Mouse (Mus musculus) hindbrain, embryonic 16.5 days (tissue): ENCODE measurements around the gene Dpp8. TPM values are rescaled to one million over a fixed set of nuclear protein-coding genes. Genes with fewer than 3 reads are reported as not detected.
"Not testable (repeated sequence)": the region's sequence is repeated elsewhere in the genome, so short reads cannot be mapped to it uniquely, and the experiment has no call there.

Experiments
- ATAC-seq: fragments of 200-750 bp; cut with Nextera tagmentation; 2 replicates; pipeline ENCODE4 v1.8.0; 2017; ENCODE audit warnings: moderate TSS enrichment, moderate library complexity
- H3K27ac ChIP-seq: fragments of 300-500 bp; sonication (generic); 2 replicates; pipeline ENCODE4 v1.5.1; 2014; ENCODE audit warnings: low read depth, mild to moderate bottlenecking, control low read depth, low read length, moderate library complexity
- H3K27me3 ChIP-seq: fragments of 300-500 bp; sonication (generic); replicated peaks from 2 replicates; pipeline ENCODE4 v1.6.1; 2014; ENCODE audit warnings: low read length; ENCODE audit not compliant: control insufficient read depth, insufficient read depth
- H3K36me3 ChIP-seq: fragments of 300-500 bp; sonication (generic); 2 replicates; pipeline ENCODE4 v1.6.1; 2014; ENCODE audit warnings: mild to moderate bottlenecking, low read length, moderate library complexity, mixed read lengths; ENCODE audit not compliant: control insufficient read depth, insufficient read depth
- H3K4me1 ChIP-seq: fragments of 300-500 bp; sonication (generic); 2 replicates; pipeline ENCODE4 v1.6.1; 2014; ENCODE audit warnings: low read depth, low read length; ENCODE audit not compliant: control insufficient read depth, insufficient read depth
- H3K4me2 ChIP-seq: fragments of 300-500 bp; sonication (generic); 2 replicates; pipeline ENCODE4 v1.6.1; 2014; ENCODE audit warnings: mild to moderate bottlenecking, low read length, control low read depth, moderate library complexity
- H3K4me3 ChIP-seq: fragments of 300-500 bp; sonication (generic); 2 replicates; pipeline ENCODE4 v1.5.1; 2014; ENCODE audit warnings: mild to moderate bottlenecking, low read length, control low read depth, moderate library complexity
- H3K9ac ChIP-seq: fragments of 300-500 bp; sonication (generic); 2 replicates; pipeline ENCODE4 v1.6.1; 2014; ENCODE audit warnings: low read depth, mild to moderate bottlenecking, control low read depth, low read length, moderate library complexity
- H3K9me3 ChIP-seq: fragments of 300-500 bp; sonication (generic); 2 replicates; pipeline ENCODE4 v1.6.1; 2014; ENCODE audit warnings: mild to moderate bottlenecking, low read length, moderate library complexity; ENCODE audit not compliant: control insufficient read depth
- WGBS: fragments of 180-500 bp; shearing (Covaris S2); extraction: QIAGEN DNeasy Blood & Tissue Kit; methylation state at CpG from one replicate; pipeline ENCODE4 v1.1.7; 2014; 5-methylcytosine and 5-hydroxymethylcytosine counted together
- polyA plus RNA-seq: library from polyadenylated mRNA; unstranded; fragments of >200 nt; fragmentation: Nextera tagmentation; extraction: Ambion mirVana; gene quantifications from 2 replicates; pipeline ENCODE4 v1.2.1, GENCODE M21; 2015

Dpp8 gene
- polyA plus RNA-seq, 1 experiment from 2014 or later: 33.1 TPM

DNA sequence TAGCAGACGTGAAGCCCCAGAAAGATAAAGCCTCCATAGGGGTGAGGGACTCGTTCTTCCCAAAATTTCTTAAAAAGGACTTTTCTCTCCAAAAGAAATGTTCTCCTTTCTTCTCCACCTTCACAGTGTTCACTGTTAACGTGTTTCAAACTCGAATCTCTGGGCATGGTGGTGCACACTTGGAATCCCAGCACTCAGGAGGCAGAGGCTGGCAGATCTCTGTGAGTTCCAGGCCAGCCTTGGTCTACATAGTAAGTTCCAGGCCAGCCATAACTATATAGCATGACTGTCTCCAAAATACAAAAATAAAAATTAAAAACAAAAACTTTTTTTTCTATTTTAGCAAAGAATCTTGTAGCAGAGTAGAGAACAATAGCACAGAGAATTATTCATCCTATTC, 12.1 kb upstream of the Dpp8 start:
- H3K36me3 ChIP-seq: no peaks in the 10 kb centered on the region
- H3K9me3 ChIP-seq: no peaks in the 10 kb centered on the region
- no peak for ATAC-seq
- peak overlapping the region; percentile 99 for H3K4me3 ChIP-seq
- H3K4me2 ChIP-seq: peak overlapping the region; percentile 70
- no peaks in the 10 kb centered on the region for H3K27me3 ChIP-seq
- no peak overlapping the region for H3K27ac ChIP-seq
- 73% methylated on average over 4 of the region's 4 CpGs for WGBS
- H3K4me1 ChIP-seq: peaks cover 45% of the 10 kb centered on the region
- H3K9ac ChIP-seq: no peak overlapping the region

DNA sequence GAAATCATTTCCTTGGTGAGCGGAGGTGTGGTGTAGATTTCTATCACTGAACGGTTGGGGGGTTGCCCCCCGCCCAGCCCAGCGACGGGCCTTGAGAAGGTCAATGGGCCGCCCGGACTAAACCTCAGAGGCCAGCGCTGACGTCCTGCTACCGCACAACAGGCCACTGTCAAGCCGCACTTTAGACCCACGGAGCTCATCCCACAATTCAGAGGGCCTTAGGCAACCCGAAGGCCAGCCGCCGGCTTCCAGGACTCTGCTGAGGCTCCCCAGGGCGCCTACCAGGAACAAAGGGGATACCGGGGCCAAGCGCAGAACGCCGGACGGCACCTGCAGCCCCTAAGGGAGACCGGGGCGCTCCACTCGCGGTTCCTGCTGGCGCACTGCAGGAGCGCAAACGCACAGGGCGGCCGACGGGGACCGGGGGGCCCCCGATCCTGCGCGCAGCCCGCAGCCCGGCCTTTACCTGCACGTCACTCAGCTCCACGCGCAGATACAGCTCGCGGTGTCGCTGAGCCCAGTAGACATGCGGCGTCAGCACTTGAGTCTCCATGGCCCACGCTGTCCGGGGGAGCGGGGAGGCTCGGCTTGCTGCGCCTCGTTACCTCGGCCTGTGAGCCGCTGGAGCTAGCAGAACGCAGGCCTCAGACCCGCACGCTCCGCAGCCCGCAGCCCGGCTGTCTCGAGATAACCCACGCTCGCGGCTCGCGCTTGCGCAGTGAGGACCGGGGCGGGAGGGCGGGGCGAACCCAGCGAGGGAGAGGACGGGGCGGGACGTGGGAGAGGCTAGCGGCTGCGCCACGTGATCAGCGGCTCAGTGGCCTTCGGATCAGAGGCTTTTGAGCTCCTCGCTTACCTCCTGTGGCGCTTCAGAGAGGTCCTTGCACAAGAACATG, 11.0 kb upstream of the Dpp8 start, which contains the start of gene Hacd3:
TSS of gene Hacd3 (minus strand) at position 703 of the 896 bp plus-strand sequence.
- WGBS: 0% methylated on average over 58 of the region's 81 CpGs
- peaks cover 42% of the 10 kb centered on the region for H3K4me1 ChIP-seq
- peak within 1 kb of the TSS; percentile 99 for H3K9ac ChIP-seq
- H3K4me2 ChIP-seq: peak within 1 kb of the TSS; percentile 70
- H3K36me3 ChIP-seq: no peaks in the 10 kb centered on the region
- H3K27me3 ChIP-seq: no peaks in the 10 kb centered on the region
- peak; percentile 96 for ATAC-seq
- no peaks in the 10 kb centered on the region for H3K9me3 ChIP-seq
- peak within 1 kb of the TSS; percentile 99 for H3K4me3 ChIP-seq
- peak within 1 kb of the TSS; percentile 95 for H3K27ac ChIP-seq

DNA sequence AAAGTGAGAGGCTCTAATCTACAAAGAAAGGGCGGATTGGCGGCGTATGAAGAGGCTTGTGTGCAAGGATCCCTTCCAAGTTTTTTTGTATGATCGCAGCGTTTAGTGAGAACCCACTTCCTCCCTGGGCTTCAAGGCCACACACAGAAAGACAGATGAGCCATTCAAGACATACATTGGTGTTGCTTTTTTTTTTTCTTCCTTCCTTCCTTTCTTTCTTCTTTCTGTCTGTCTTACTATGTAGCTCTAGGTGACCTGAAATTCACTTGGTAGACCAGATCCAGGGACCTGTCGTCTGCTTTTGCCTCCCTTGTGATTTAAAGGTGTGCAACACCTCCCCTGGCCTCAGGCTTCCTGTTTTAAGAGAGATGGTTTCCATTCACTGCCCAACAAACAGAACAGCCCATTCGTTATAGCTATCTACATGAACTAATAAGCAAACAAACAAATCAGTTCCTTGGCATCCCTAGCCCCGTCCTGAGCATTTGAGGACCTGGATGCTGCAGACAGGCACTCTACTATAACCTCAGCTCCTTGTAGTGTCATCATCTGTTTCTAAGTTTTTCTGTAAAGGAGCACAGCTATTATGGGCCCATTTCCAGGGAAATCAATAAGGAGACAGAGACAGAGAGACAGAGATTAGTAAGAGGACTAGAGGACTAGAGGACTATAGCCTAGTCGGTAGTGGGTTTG, 10.2 kb upstream of the Dpp8 start:
- peak overlapping the region; percentile 70 for H3K4me2 ChIP-seq
- no peaks in the 10 kb centered on the region for H3K9me3 ChIP-seq
- H3K9ac ChIP-seq: peak overlapping the region; percentile 99
- peak overlapping the region; percentile 95 for H3K27ac ChIP-seq
- no peaks in the 10 kb centered on the region for H3K36me3 ChIP-seq
- 23% methylated on average over 9 of the region's 9 CpGs for WGBS
- H3K27me3 ChIP-seq: no peaks in the 10 kb centered on the region
- ATAC-seq: no peak
- peaks cover 36% of the 10 kb centered on the region for H3K4me1 ChIP-seq
- peak overlapping the region; percentile 99 for H3K4me3 ChIP-seq

DNA sequence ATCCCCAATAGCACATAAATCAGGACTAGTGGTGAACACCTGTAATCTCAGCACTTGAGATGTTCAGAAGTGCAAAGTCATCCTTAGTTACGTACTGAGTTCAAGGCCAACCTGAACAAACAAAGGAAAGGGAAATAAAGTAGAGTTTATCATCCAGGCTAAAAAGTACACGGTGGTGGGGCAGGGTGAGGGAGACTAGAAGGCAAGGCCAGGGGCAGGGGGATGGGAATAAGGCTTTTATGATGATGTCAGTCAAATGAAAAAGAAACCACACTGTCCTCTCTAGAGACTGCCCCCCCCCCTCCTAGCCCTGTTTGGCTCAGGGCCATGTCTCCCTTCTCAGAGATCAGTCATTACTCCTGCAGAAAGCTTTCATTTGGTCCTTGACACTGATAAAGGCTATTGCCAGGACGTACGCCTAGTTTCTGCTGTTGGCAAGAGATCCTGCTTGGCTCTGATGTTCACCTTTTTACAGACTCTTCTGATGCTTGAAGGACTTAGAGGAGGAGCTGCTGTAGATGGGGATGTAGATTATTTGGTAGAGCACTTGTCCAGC, 9.6 kb upstream of the Dpp8 start:
- no peak overlapping the region for H3K9ac ChIP-seq
- no peak overlapping the region for H3K4me2 ChIP-seq
- peaks cover 32% of the 10 kb centered on the region for H3K4me1 ChIP-seq
- H3K27me3 ChIP-seq: no peaks in the 10 kb centered on the region
- H3K4me3 ChIP-seq: no peak overlapping the region
- H3K9me3 ChIP-seq: no peaks in the 10 kb centered on the region
- ATAC-seq: no peak
- H3K27ac ChIP-seq: no peak overlapping the region
- H3K36me3 ChIP-seq: no peaks in the 10 kb centered on the region
- 61% methylated on average over 4 of the region's 4 CpGs for WGBS

- no peak for ATAC-seq
- WGBS: 96% methylated on average over 3 of the region's 3 CpGs
- no peaks in the 10 kb centered on the region for H3K27me3 ChIP-seq
- no peak overlapping the region for H3K9ac ChIP-seq
- H3K4me1 ChIP-seq: peaks cover 26% of the 10 kb centered on the region
- no peaks in the 10 kb centered on the region for H3K9me3 ChIP-seq
- H3K4me2 ChIP-seq: no peak overlapping the region
- H3K36me3 ChIP-seq: no peaks in the 10 kb centered on the region
- no peak overlapping the region for H3K27ac ChIP-seq
- H3K4me3 ChIP-seq: no peak overlapping the region
Measured at GRCm38 (mm10) chr9:65023447-65023846, 8.8 kb upstream of the Dpp8 start.

GRCm38 (mm10) chr9:65027241-65027640, 5.0 kb upstream of the Dpp8 start:
- no peak for ATAC-seq
- Histone ChIP-seq H3K4me1 (peaks cover 6% of the 10 kb centered on the region), H3K27me3 (no peaks in the 10 kb centered on the region), H3K9ac (no peak overlapping the region), H3K4me3 (no peak overlapping the region), H3K27ac (no peak overlapping the region), H3K9me3 (no peaks in the 10 kb centered on the region), H3K36me3 (no peaks in the 10 kb centered on the region), H3K4me2 (no peak overlapping the region)
- 73% methylated on average over 7 of the region's 7 CpGs for WGBS

- H3K4me1 ChIP-seq: peaks cover 7% of the 10 kb centered on the region
- ATAC-seq: no peak
- H3K4me2 ChIP-seq: no peak overlapping the region
- WGBS: 90% methylated on average over 5 of the region's 5 CpGs
- H3K27ac ChIP-seq: no peak overlapping the region
- H3K27me3 ChIP-seq: no peaks in the 10 kb centered on the region
- no peaks in the 10 kb centered on the region for H3K9me3 ChIP-seq
- no peaks in the 10 kb centered on the region for H3K36me3 ChIP-seq
- H3K4me3 ChIP-seq: no peak overlapping the region
- H3K9ac ChIP-seq: no peak overlapping the region
Measured at GRCm38 (mm10) chr9:65028313-65028712, 3.9 kb upstream of the Dpp8 start.

DNA sequence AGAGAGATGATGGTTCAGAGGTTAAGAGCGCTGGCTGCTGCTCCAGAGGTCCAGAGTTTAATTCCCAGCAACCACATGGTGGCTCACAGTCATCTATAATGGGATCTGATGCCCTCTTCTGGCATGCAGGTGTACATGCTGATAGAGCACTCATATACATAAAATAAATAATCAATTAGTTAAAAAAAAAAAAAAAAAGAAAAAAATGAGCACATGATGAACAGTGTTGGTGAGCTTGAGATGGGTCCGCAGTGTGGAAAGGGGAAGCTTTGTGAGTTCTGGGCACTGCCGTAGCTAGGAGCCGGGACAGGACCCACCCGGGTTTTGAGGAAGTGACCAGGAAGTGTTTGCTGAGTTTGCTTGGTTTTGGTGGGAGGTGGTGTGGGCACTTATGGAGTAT, 859 bp upstream of the Dpp8 start:
- H3K4me1 ChIP-seq: peaks cover 14% of the 10 kb centered on the region

DNA sequence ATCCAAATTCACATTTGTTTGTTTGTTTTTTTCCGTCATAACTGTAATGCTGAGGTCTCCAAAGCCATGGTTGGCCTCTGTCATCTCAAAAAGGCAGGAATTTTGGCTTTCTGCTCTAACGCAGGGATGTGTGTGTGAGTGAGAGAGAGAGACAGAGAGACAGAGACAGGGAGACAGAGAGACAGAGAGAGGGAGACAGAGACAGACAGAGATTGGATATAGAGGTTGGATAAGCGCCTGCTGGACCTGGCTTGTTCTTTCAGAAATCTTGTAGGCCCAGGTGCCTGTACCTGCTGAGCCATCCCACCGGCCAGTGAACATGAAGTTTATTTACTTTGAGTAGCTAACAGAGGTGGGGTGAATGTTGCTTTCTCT, 333 bp upstream of the Dpp8 start:
- Histone ChIP-seq H3K4me3 (peak overlapping the region; percentile 89), H3K27me3 (no peaks in the 10 kb centered on the region), H3K9ac (no peak overlapping the region), H3K4me2 (peak overlapping the region; percentile 5; the same call in 1 of the 2 replicates), H3K9me3 (no peaks in the 10 kb centered on the region), H3K4me1 (peaks cover 14% of the 10 kb centered on the region), H3K27ac (no peak overlapping the region), H3K36me3 (peaks cover 1% of the 10 kb centered on the region; the same call in 1 of the 2 replicates)
- ATAC-seq: no peak
- WGBS: 32% methylated on average over 4 of the region's 4 CpGs

More for the DNA sequence above, 859 bp upstream of the Dpp8 start:
- H3K9me3 ChIP-seq, H3K27ac ChIP-seq, H3K9ac ChIP-seq, H3K4me3 ChIP-seq, H3K4me2 ChIP-seq, H3K36me3 ChIP-seq, ATAC-seq, H3K27me3 ChIP-seq: not testable (repeated sequence)
- WGBS: 66% methylated on average over 5 of the region's 5 CpGs
